Mouse (Mus musculus) hindlimb bud, embryonic 11.5 days (tissue): ENCODE results near the gene Tssk6.

Experiments used
- DNase-seq: peaks from one replicate; pipeline ENCODE4 v3.0.0-alpha.2; 2012; ENCODE audit warnings: low read depth, low spot score; ENCODE audit errors: extremely low spot score

Tssk6 gene

GRCm38 (mm10) chr8:69902163-69903062 lies at the start of gene Tssk6, which contains the start of the genes Ndufa13 and Yjefn3:
Gene Tssk6 (plus strand): TSS chr8:69902184.
Gene Ndufa13 (minus strand): TSS chr8:69902558.
Gene Yjefn3 (minus strand): TSS chr8:69902712.
- DNase-seq = no peak

DNA sequence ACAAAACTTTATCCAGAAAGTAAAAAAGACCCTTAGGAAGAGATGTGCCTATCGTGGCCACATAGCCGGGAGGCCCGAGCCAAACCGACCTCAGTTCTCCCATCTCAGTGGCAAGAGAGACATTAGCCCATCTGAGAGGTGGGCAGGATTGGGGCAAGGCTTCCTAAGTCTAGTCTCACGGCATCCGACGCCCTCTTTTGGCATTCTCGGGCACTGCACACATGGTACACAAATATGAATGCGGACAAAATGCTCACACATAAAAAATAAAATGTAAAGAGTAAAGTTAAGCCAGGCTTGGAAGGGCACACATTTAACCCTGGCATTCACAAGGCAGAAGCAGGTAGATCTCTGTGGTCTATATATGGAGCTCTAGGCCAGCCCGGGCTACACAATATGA lies 48.1 kb upstream of the Tssk6 start:
- DNase-seq = no peak

DNA sequence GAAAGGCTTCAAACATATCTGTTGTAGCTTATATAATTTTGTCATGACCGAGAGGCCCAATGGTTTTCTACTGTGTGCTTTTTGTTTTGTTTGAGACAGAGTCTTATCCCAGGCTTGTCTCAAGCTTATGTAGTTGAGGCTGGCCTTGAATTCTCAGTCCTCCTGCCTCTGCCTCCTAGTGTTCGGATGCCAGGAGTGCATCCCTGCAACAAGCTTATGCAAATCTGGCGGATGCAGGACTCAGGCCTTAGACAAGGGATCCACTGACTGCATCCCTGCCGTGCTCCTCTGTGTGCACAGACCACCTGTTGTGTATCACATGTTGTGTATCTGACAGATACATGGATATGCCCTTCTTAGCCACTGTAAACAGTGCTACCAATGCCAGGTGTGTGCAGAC lies 41.2 kb upstream of the Tssk6 start:
- DNase-seq = no peak

DNA sequence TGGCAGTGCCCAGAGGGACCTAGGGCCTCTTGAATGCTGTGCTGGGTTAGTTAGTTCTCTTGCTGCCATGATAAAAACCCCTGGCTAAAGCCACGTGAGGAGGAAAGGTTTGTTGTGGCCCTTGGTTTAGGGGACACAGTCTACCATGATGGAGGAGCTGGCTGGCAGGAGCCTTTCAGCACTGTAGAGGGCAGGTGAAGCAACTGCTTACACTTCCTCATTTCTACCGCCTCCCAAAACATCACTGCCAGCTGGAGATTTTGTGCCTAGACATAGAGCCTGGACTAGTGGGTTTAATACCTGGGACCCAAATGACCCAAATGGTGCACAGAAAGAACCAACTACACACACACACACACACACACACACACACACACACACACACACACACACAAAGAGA lies 40.7 kb upstream of the Tssk6 start:
- no peak for DNase-seq

- DNase-seq = no peak
These were observed 38.5 kb upstream of the Tssk6 start for GRCm38 (mm10) chr8:69863387-69864020.

DNA sequence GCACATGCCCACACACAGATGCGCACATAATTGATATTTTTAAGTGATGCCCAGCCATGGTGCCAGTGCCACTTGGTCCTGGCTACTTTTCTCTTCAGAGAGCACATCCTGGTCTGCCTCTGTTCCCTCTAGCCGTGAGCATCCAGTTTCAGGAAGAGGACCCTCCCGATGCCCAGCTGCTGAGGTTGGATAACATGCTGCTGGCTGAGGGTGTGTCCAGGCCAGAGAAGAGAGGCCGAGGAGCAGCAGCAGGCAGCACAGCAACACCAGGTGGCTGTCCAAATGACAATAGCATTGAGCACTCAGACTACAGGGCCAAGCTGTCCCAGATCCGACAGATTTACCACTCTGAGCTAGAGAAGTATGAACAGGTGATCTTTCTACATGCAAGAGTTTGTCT lies 37.8 kb upstream of the Tssk6 start:
- no peak for DNase-seq

DNA sequence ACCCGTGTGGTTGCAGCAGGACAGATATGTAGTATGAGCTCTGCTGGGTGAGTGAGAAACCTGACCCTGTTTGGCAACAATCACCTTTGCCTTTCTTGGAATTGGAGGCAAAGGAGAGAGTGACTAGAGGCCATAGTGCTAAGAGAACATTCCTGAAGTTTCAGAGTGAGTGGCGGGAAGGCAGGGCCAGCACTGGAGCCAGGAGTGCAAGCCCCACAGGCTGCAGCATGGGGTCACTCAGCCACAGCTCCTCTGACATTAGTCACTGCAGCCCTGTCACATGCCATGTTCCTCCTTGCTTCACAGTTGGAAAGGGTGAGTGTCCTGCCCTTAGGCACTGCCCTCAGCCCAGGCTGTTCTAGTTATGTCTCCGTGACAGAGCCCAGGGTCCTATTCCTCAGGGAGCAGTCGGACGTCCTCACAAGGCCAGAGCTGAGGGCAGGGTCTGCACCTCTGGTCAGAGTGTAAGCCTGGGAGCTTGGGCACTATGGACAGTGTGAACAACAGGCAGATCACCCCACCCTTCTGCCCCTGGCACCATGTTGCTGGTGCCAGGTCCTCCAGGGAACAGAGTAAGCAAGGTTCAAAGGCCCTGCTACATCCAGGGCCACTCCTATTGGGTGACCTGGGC lies 34.2 kb upstream of the Tssk6 start:
- DNase-seq = no peak

DNA sequence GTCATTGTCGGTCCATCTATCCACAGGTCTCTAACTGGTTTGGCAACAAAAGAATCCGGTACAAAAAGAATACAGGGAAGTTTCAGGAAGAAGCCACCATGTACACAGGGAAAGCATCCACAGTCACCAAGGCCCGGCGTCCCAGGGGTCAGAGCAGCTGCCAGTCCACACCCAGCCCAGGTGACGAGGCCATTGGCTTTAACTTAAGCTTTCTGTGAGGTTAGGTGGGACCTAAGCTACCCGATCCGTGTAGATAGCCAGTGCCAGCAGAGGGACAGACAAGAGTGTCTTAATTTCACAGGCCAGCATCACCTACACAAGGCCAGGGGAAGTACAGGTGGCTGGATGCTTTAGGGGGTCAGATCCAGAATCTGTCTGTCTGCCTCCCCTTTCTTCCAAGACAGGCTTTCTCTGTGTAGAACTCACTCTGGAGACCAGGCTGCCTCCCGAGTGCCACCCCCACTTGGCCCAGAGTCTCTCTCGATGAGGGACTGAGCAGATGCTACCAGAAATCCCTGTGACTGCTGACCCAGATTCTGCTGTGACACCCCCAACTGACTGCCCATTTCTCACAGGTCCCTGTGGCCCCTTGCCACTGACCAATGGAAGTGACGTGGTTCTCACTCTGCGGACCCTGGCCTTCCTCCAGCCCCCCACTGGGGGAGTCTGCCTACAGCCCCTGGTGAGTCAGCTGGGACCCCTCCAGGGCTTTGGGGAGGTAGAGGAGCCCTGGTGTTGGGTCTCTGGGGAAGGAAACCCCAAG lies 31.8 kb upstream of the Tssk6 start:
- no peak for DNase-seq

DNA sequence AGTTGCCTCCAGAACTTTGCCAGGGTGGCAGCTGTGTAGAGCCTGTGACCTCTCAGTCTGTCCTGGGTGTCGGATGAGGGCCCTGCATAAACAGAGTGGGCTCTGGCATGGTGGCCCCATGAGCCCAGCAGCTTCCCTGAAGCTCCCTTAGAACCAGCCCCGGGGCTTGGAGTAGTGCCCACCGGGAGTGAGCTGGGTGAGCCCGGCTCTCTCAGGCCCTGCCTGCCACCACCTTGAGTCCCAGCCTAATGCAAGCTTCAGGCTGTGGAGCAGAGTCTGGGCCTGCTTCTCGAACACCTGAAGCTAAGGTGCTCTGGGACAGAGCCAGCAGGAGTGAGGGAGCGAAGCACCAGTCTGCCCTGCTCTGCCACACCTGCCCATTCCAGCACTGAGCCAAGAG lies 31.1 kb upstream of the Tssk6 start:
- DNase-seq = no peak

GRCm38 (mm10) chr8:69874155-69874554 lies 27.8 kb upstream of the Tssk6 start:
- DNase-seq = peak; percentile 64

DNA sequence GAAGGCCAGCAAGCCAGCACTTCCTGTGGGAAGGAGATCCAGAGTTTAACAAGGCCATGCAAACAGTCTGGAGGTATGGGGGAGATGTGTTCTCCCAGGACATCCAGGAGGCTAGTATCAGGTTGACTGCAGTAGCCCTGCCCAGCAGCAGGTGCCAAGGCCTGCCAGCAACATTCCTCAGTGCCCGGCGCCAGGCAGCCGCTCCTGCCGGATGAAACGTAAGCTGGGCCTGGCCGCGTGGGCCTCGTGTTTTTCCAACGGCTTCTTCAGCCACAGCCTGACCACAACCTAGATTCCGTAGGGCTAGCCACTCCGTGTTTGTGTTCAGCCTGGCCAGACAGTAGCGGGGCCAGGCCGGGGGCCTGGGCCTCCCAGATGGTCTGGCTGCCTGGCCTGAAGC lies 27.3 kb upstream of the Tssk6 start:
- no peak for DNase-seq

GRCm38 (mm10) chr8:69876097-69876496 lies 25.9 kb upstream of the Tssk6 start:
- no peak for DNase-seq

DNA sequence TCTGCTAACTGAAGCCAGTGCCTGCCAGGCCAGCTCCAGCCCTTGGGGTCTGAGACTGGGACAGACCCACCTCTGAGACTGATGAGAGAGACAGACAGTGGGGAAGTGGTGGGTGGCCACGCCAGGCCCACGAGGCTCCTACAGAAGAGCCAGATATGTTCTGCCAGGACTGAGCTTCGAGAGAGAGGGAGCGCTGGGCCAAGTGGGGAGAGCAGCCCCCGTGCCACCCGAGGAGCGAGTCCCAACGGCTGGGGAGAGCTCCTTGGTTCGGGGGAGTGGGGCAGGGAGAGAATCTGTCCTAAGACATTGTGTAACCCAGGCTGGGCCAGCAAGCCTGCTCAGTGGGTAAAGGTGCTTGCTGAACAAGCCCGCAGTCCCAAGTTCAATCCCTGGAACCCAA lies 25.0 kb upstream of the Tssk6 start:
- DNase-seq = no peak

GRCm38 (mm10) chr8:69877396-69877795 lies 24.6 kb upstream of the Tssk6 start:
- DNase-seq = no peak

GRCm38 (mm10) chr8:69877992-69878391 lies 24.0 kb upstream of the Tssk6 start:
- DNase-seq = no peak

- no peak for DNase-seq
These were observed 22.3 kb upstream of the Tssk6 start for GRCm38 (mm10) chr8:69879678-69880077.

- no peak for DNase-seq
These were observed 21.1 kb upstream of the Tssk6 start for GRCm38 (mm10) chr8:69880841-69881240.

- DNase-seq = no peak
These were observed 20.6 kb upstream of the Tssk6 start for GRCm38 (mm10) chr8:69881261-69881865.

DNA sequence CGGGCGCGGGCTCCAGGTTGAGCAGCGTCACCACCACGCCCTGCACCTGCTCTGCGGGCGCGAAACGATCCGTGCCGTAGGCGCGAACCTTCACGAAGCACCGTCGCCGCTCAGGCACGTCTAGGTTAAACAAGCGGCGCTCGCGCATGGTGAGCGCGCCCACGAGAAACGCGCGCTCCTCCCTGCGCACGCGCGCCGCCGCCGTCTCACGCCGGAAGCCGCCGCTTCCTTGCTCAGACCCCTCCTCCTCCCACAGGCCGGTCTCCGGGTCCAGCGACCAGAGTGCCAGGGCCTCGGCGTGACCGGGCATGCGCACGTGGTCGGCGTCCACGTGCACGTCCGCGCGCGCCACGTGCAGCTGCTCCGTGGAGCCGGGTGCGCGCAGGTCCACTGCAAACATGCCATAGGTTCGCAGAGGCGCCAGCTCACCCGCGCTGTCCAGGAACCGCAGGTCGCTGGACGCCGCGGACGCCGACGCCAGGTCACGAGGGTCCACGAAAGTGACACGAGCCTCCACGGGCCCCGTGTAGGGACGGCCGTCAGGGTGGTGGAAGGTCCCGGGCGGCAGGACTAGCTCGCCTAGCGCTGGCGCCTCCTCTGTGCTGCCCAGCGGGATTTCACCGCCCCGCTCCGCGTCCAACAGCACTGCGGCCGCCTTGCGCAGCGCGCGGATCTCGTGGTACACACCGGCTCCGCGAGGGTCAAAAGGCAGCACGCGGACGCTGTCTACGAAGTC lies 19.8 kb upstream of the Tssk6 start:
- DNase-seq = no peak
